Mouse (Mus musculus): ENCODE data around the gene Ccdc6. TPM values are rescaled to one million over a fixed set of nuclear protein-coding genes. Genes with fewer than 3 reads are reported as not detected.
A peak's percentile ranks its signal among the peaks of the same experiment; 100 is the strongest.
"Not testable (repeated sequence)": the region's sequence is repeated elsewhere in the genome, so short reads cannot be mapped to it uniquely, and the experiment has no call there.

Gene Ccdc6
- total RNA-seq, 2 experiments from 2014 or later: 100 to 121 TPM

- intact Hi-C loops (cut with DNase I): no loop called here
- no peak for DNase-seq
These were observed 101.1 kb downstream of the Ccdc6 start for GRCm38 (mm10) chr10:70198012-70198411.

- no peak for DNase-seq
- intact Hi-C loops (cut with DNase I): no loop called here
These were observed 102.1 kb downstream of the Ccdc6 start for GRCm38 (mm10) chr10:70198951-70199463.

GRCm38 (mm10) chr10:70199466-70200210 is 102.7 kb downstream of the Ccdc6 start:
- DNase-seq: no peak
- intact Hi-C loops (cut with DNase I): loop anchor here (10.0 kb wide), 1 partner anchor 355 kb away; no protein-coding TSS in a partner anchor

- intact Hi-C loops (cut with DNase I): loop anchor here (10.0 kb wide), 1 partner anchor 354 kb away; no protein-coding TSS in a partner anchor
- no peak for DNase-seq
These were observed 104.1 kb downstream of the Ccdc6 start for GRCm38 (mm10) chr10:70200889-70201500.

- DNase-seq: no peak
- intact Hi-C loops (cut with DNase I): loop anchor here (10.0 kb wide), 1 partner anchor 350 kb away; no protein-coding TSS in a partner anchor
These were observed 107.8 kb downstream of the Ccdc6 start, which contains the start of gene Mrln for GRCm38 (mm10) chr10:70204505-70205399. Gene Mrln (plus strand): TSS chr10:70204664.

- intact Hi-C loops (cut with DNase I): no loop called here
- DNase-seq: no peak
These were observed 114.4 kb downstream of the Ccdc6 start for GRCm38 (mm10) chr10:70211281-70211680.

- DNase-seq: no peak
- intact Hi-C loops (cut with DNase I): no loop called here
These were observed 124.0 kb downstream of the Ccdc6 start for GRCm38 (mm10) chr10:70220971-70221370.

GRCm38 (mm10) chr10:70222231-70222630 is 125.3 kb downstream of the Ccdc6 start:
- intact Hi-C loops (cut with DNase I): not testable (repeated sequence)

GRCm38 (mm10) chr10:70224571-70224970 is 127.7 kb downstream of the Ccdc6 start:
- intact Hi-C loops (cut with DNase I): no loop called here

More at GRCm38 (mm10) chr10:70222231-70222630, 125.3 kb downstream of the Ccdc6 start:
- not testable (repeated sequence) for DNase-seq

GRCm38 (mm10) chr10:70225760-70226159 is 128.8 kb downstream of the Ccdc6 start:
- DNase-seq: no peak
- intact Hi-C loops (cut with DNase I): no loop called here

More at GRCm38 (mm10) chr10:70224571-70224970, 127.7 kb downstream of the Ccdc6 start:
- no peak for DNase-seq

- intact Hi-C loops (cut with DNase I): no loop called here
- no peak for DNase-seq
These were observed 129.7 kb downstream of the Ccdc6 start for GRCm38 (mm10) chr10:70226608-70227007.

GRCm38 (mm10) chr10:70230352-70230751 is 133.4 kb downstream of the Ccdc6 start:
- intact Hi-C loops (cut with DNase I): no loop called here

GRCm38 (mm10) chr10:70237936-70238335 is 141.0 kb downstream of the Ccdc6 start:
- DNase-seq: no peak
- intact Hi-C loops (cut with DNase I): no loop called here

More at GRCm38 (mm10) chr10:70230352-70230751, 133.4 kb downstream of the Ccdc6 start:
- DNase-seq: peak in 1 of 2 experiments; percentile 37

Other genes with a start within 250 kb of the Ccdc6 start
- 100 to 1,000 TPM; 116 to 137 TPM for gene Mrln, start 107.5 kb downstream of the Ccdc6 start, total RNA-seq (2021)
- gene Slc16a9, start 148.0 kb downstream of the Ccdc6 start, total RNA-seq (2021): 1 to 10 TPM; 3.7 to 5.6 TPM

Data from gastrocnemius, postnatal 36 days (tissue).